Mouse (Mus musculus) lung, postnatal 14 days (tissue): ENCODE results near the gene Klhl13.

ENCODE experiments used
- DNase-seq: peaks from one replicate; pipeline ENCODE4 v3.0.0; 2021

Gene Klhl13

GRCm38 (mm10) chrX:23364514-23365381 lies at the start of gene Klhl13:
Klhl13 (minus strand) TSS chrX:23365082.
- peak; percentile 62 for DNase-seq

GRCm38 (mm10) chrX:23409296-23410149 lies 44.6 kb upstream of the Klhl13 start:
- DNase-seq: peak; percentile 1

GRCm38 (mm10) chrX:23388716-23389115 lies 23.8 kb upstream of the Klhl13 start:
- DNase-seq: no peak

GRCm38 (mm10) chrX:23363441-23363840 lies 1.4 kb downstream of the Klhl13 start:
- no peak for DNase-seq

GRCm38 (mm10) chrX:23360446-23360845 lies 4.4 kb downstream of the Klhl13 start:
- no peak for DNase-seq

- no peak for DNase-seq
These were observed 14.8 kb downstream of the Klhl13 start for GRCm38 (mm10) chrX:23350083-23350482.

- DNase-seq: peak; percentile 4
These were observed 36.8 kb downstream of the Klhl13 start for GRCm38 (mm10) chrX:23328116-23328515.

GRCm38 (mm10) chrX:23318857-23319256 lies 46.0 kb downstream of the Klhl13 start:
- no peak for DNase-seq

GRCm38 (mm10) chrX:23295952-23296598 lies 68.8 kb downstream of the Klhl13 start:
- peak; percentile 27 for DNase-seq

- no peak for DNase-seq
These were observed 79.5 kb downstream of the Klhl13 start for GRCm38 (mm10) chrX:23285442-23285817.

GRCm38 (mm10) chrX:23284530-23285441 lies 80.1 kb downstream of the Klhl13 start:
- no peak for DNase-seq

- no peak for DNase-seq
These were observed 97.3 kb downstream of the Klhl13 start for GRCm38 (mm10) chrX:23267601-23268000.

- no peak for DNase-seq
These were observed 116.1 kb downstream of the Klhl13 start for GRCm38 (mm10) chrX:23248752-23249151.
